Mouse (Mus musculus): Measurements from ENCODE around the gene Gpr135.

- TF ChIP-seq POLR2A (IDR thresholded peaks at IDR 0.05; ENCODE audit: borderline replicate concordance, control insufficient read depth, low read depth, low read length) (no peak), CTCF (IDR thresholded peaks at IDR 0.05; ENCODE audit: control insufficient read depth, insufficient read depth, low read length) (no peak)
Measured at GRCm38 (mm10) chr12:72102776-72103175, 31.9 kb upstream of the Gpr135 start.

All from bone marrow, adult 2 months (tissue).